Mouse (Mus musculus) central nervous system, embryonic 14 days (tissue): ENCODE data around the gene Etfrf1. TPM values are rescaled to one million over a fixed set of nuclear protein-coding genes. Genes with fewer than 3 reads are reported as not detected.

ENCODE experiments used
- polyA plus RNA-seq: library from polyadenylated mRNA; depleted of rRNA; stranded (reverse); fragments of >200 nt; gene quantifications from 2 replicates; pipeline ENCODE4 v1.2.3, GENCODE M21; 2012; rRNA removed

The Etfrf1 gene
- polyA plus RNA-seq, result 17.1 and 17.3 TPM in 2 replicates

GRCm38 (mm10) chr6:145210816-145211338 lies at the start of gene Etfrf1, which contains the start of gene Casc1:
Etfrf1 (plus strand) TSS chr6:145211134.
Casc1 (minus strand) TSS chr6:145211005.

GRCm38 (mm10) chr6:145250185-145250791 lies 39.4 kb downstream of the Etfrf1 start, which contains the start of gene Kras:
Kras (minus strand) TSS chr6:145250239.

Other genes with a start within 250 kb of the Etfrf1 start
- gene Bcat1, start 134.9 kb upstream of the Etfrf1 start, polyA plus RNA-seq, result 26.5 and 27.1 TPM in 2 replicates
- 1.6 and 1.7 TPM in 2 replicates for gene Lrmp, start 95.5 kb upstream of the Etfrf1 start, polyA plus RNA-seq
- gene Casc1, start 129 bp upstream of the Etfrf1 start, polyA plus RNA-seq, result 1.6 and 1.7 TPM in 2 replicates
- 41.9 and 48.6 TPM in 2 replicates for gene Kras, start 39.1 kb downstream of the Etfrf1 start, polyA plus RNA-seq